Mouse (Mus musculus): ENCODE measurements around the gene Cmpk1. TPM values are rescaled to one million over a fixed set of nuclear protein-coding genes. Genes with fewer than 3 reads are reported as not detected.
A peak's percentile ranks its signal among the peaks of the same experiment; 100 is the strongest.
"Not testable (repeated sequence)": the region's sequence is repeated elsewhere in the genome, so short reads cannot be mapped to it uniquely, and the experiment has no call there.

Gene Cmpk1
- polyA plus RNA-seq, 1 experiment from 2014 or later, result 356 TPM

- WGBS, result 88% methylated on average over 1 of the region's 1 CpGs
- H3K27ac ChIP-seq (ENCODE audit: low read depth, low read length), result no peak overlapping the region
- no peaks in the 10 kb centered on the region for H3K4me1 ChIP-seq (replicated peaks; ENCODE audit: control insufficient read depth, insufficient read depth, low read length)
- H3K9ac ChIP-seq (ENCODE audit: low read depth, low read length), result no peak overlapping the region
- ATAC-seq, result no peak
- peaks cover 5% of the 10 kb centered on the region for H3K36me3 ChIP-seq (ENCODE audit: control insufficient read depth, insufficient read depth)
- no peak overlapping the region for H3K4me3 ChIP-seq (ENCODE audit: low read depth, low read length)
- no peak overlapping the region for H3K4me2 ChIP-seq (replicated peaks; ENCODE audit: low read depth)
- no peak for TF ChIP-seq CTCF (IDR thresholded peaks at IDR 0.05; ENCODE audit: low read depth)
- H3K9me3 ChIP-seq (ENCODE audit: control insufficient read depth), result no peaks in the 10 kb centered on the region
- H3K27me3 ChIP-seq (replicated peaks; ENCODE audit: control insufficient read depth, insufficient read depth, low read length), result no peaks in the 10 kb centered on the region
Observed at GRCm38 (mm10) chr4:114973229-114973740, 13.8 kb downstream of the Cmpk1 start.

- H3K4me3 ChIP-seq (ENCODE audit: low read depth, low read length), result no peak overlapping the region
- 90% methylated on average over 5 of the region's 5 CpGs for WGBS
- no peak for TF ChIP-seq CTCF (IDR thresholded peaks at IDR 0.05; ENCODE audit: low read depth)
Observed at GRCm38 (mm10) chr4:114970736-114971135, 16.3 kb downstream of the Cmpk1 start.

GRCm38 (mm10) chr4:114960881-114961280 is 26.2 kb downstream of the Cmpk1 start:
- ATAC-seq, result peak; percentile 92
- 36% methylated on average over 2 of the region's 2 CpGs for WGBS

More at GRCm38 (mm10) chr4:114970736-114971135, 16.3 kb downstream of the Cmpk1 start:
- Histone ChIP-seq H3K4me1 (replicated peaks; ENCODE audit: control insufficient read depth, insufficient read depth, low read length) (no peaks in the 10 kb centered on the region), H3K4me2 (replicated peaks; ENCODE audit: low read depth) (no peak overlapping the region), H3K9ac (ENCODE audit: low read depth, low read length) (no peak overlapping the region), H3K36me3 (ENCODE audit: control insufficient read depth, insufficient read depth) (peaks cover 26% of the 10 kb centered on the region), H3K27ac (ENCODE audit: low read depth, low read length) (no peak overlapping the region), H3K27me3 (replicated peaks; ENCODE audit: control insufficient read depth, insufficient read depth, low read length) (no peaks in the 10 kb centered on the region), H3K9me3 (ENCODE audit: control insufficient read depth) (no peaks in the 10 kb centered on the region)
- ATAC-seq, result no peak

GRCm38 (mm10) chr4:114959533-114959932 is 27.5 kb downstream of the Cmpk1 start:
- no peak for TF ChIP-seq CTCF (IDR thresholded peaks at IDR 0.05; ENCODE audit: low read depth)
- no peaks in the 10 kb centered on the region for H3K27me3 ChIP-seq (replicated peaks; ENCODE audit: control insufficient read depth, insufficient read depth, low read length)
- H3K4me1 ChIP-seq (replicated peaks; ENCODE audit: control insufficient read depth, insufficient read depth, low read length), result no peaks in the 10 kb centered on the region
- no peak for ATAC-seq
- no peaks in the 10 kb centered on the region for H3K9me3 ChIP-seq (ENCODE audit: control insufficient read depth)
- 85% methylated on average over 2 of the region's 2 CpGs for WGBS
- H3K27ac ChIP-seq (ENCODE audit: low read depth, low read length), result no peak overlapping the region
- H3K36me3 ChIP-seq (ENCODE audit: control insufficient read depth, insufficient read depth), result peaks cover 14% of the 10 kb centered on the region
- H3K9ac ChIP-seq (ENCODE audit: low read depth, low read length), result no peak overlapping the region
- no peak overlapping the region for H3K4me2 ChIP-seq (replicated peaks; ENCODE audit: low read depth)
- H3K4me3 ChIP-seq (ENCODE audit: low read depth, low read length), result no peak overlapping the region

More at GRCm38 (mm10) chr4:114960881-114961280, 26.2 kb downstream of the Cmpk1 start:
- not testable (repeated sequence) for H3K27ac ChIP-seq (ENCODE audit: low read depth, low read length); H3K4me2 ChIP-seq (replicated peaks; ENCODE audit: low read depth); H3K9me3 ChIP-seq (ENCODE audit: control insufficient read depth); H3K9ac ChIP-seq (ENCODE audit: low read depth, low read length); H3K4me1 ChIP-seq (replicated peaks; ENCODE audit: control insufficient read depth, insufficient read depth, low read length); H3K27me3 ChIP-seq (replicated peaks; ENCODE audit: control insufficient read depth, insufficient read depth, low read length); H3K4me3 ChIP-seq (ENCODE audit: low read depth, low read length)
- peaks cover 27% of the 10 kb centered on the region for H3K36me3 ChIP-seq (ENCODE audit: control insufficient read depth, insufficient read depth)

GRCm38 (mm10) chr4:114958786-114959185 is 28.3 kb downstream of the Cmpk1 start:
- TF ChIP-seq CTCF (IDR thresholded peaks at IDR 0.05; ENCODE audit: low read depth), result no peak
- H3K9me3 ChIP-seq (ENCODE audit: control insufficient read depth), result no peaks in the 10 kb centered on the region
- H3K36me3 ChIP-seq (ENCODE audit: control insufficient read depth, insufficient read depth), result peaks cover 13% of the 10 kb centered on the region
- no peak overlapping the region for H3K27ac ChIP-seq (ENCODE audit: low read depth, low read length)
- no peak overlapping the region for H3K4me3 ChIP-seq (ENCODE audit: low read depth, low read length)
- ATAC-seq, result no peak
- 86% methylated on average over 4 of the region's 4 CpGs for WGBS
- no peak overlapping the region for H3K9ac ChIP-seq (ENCODE audit: low read depth, low read length)
- H3K4me1 ChIP-seq (replicated peaks; ENCODE audit: control insufficient read depth, insufficient read depth, low read length), result no peaks in the 10 kb centered on the region
- H3K27me3 ChIP-seq (replicated peaks; ENCODE audit: control insufficient read depth, insufficient read depth, low read length), result no peaks in the 10 kb centered on the region
- H3K4me2 ChIP-seq (replicated peaks; ENCODE audit: low read depth), result no peak overlapping the region

GRCm38 (mm10) chr4:114958231-114958630 is 28.8 kb downstream of the Cmpk1 start:
- Histone ChIP-seq H3K4me2 (replicated peaks; ENCODE audit: low read depth) (no peak overlapping the region), H3K36me3 (ENCODE audit: control insufficient read depth, insufficient read depth) (peaks cover 12% of the 10 kb centered on the region), H3K27ac (ENCODE audit: low read depth, low read length) (no peak overlapping the region), H3K4me1 (replicated peaks; ENCODE audit: control insufficient read depth, insufficient read depth, low read length) (no peaks in the 10 kb centered on the region), H3K4me3 (ENCODE audit: low read depth, low read length) (no peak overlapping the region), H3K27me3 (replicated peaks; ENCODE audit: control insufficient read depth, insufficient read depth, low read length) (no peaks in the 10 kb centered on the region), H3K9me3 (ENCODE audit: control insufficient read depth) (no peaks in the 10 kb centered on the region), H3K9ac (ENCODE audit: low read depth, low read length) (no peak overlapping the region)
- ATAC-seq, result no peak
- 83% methylated on average over 2 of the region's 2 CpGs for WGBS
- no peak for TF ChIP-seq CTCF (IDR thresholded peaks at IDR 0.05; ENCODE audit: low read depth)

- no peaks in the 10 kb centered on the region for H3K9me3 ChIP-seq (ENCODE audit: control insufficient read depth)
- no peak overlapping the region for H3K4me3 ChIP-seq (ENCODE audit: low read depth, low read length)
- TF ChIP-seq CTCF (IDR thresholded peaks at IDR 0.05; ENCODE audit: low read depth), result no peak
Observed at GRCm38 (mm10) chr4:114957403-114957802, 29.6 kb downstream of the Cmpk1 start.

More at GRCm38 (mm10) chr4:114957403-114957802, 29.6 kb downstream of the Cmpk1 start:
- Histone ChIP-seq H3K27me3 (replicated peaks; ENCODE audit: control insufficient read depth, insufficient read depth, low read length) (no peaks in the 10 kb centered on the region), H3K4me1 (replicated peaks; ENCODE audit: control insufficient read depth, insufficient read depth, low read length) (no peaks in the 10 kb centered on the region), H3K36me3 (ENCODE audit: control insufficient read depth, insufficient read depth) (peaks cover 6% of the 10 kb centered on the region), H3K27ac (ENCODE audit: low read depth, low read length) (no peak overlapping the region), H3K9ac (ENCODE audit: low read depth, low read length) (no peak overlapping the region), H3K4me2 (replicated peaks; ENCODE audit: low read depth) (no peak overlapping the region)
- ATAC-seq, result no peak

Measured in intestine, postnatal 0 days (tissue).